Mouse (Mus musculus) heart, embryonic 14.5 days (tissue): Measurements from ENCODE around the gene Klhl28. TPM values are rescaled to one million over a fixed set of nuclear protein-coding genes. Genes with fewer than 3 reads are reported as not detected.
A peak's percentile ranks its signal among the peaks of the same experiment; 100 is the strongest.

Source experiments
- ATAC-seq: fragments of 200-750 bp; cut with Nextera tagmentation; 2 replicates; pipeline ENCODE4 v1.8.0; 2017; ENCODE audit warnings: low read depth, moderate TSS enrichment; ENCODE audit not compliant: insufficient number of reproducible peaks, insufficient read depth, low FRiP score
- H3K27ac ChIP-seq, 2 experiments: fragments of 200-500 bp in 1 of 2; fragments of 300-500 bp in 1 of 2; sonication (generic) in 1 of 2; replicated peaks in 1 of 2; 2 replicates each; pipeline ENCODE4 v1.5.1; 2012 to 2014; ENCODE audit warnings: low read depth in 2 of 2, low read length in 2 of 2, control low read depth in 1 of 2, mild to moderate bottlenecking in 1 of 2, mixed read lengths in 1 of 2; ENCODE audit not compliant: control insufficient read depth in 1 of 2, insufficient read depth in 1 of 2
- H3K27me3 ChIP-seq: fragments of 300-500 bp; sonication (generic); 2 replicates; pipeline ENCODE4 v1.6.1; 2014; ENCODE audit warnings: mild to moderate bottlenecking, low read length, control low read depth; ENCODE audit not compliant: control insufficient read depth, insufficient read depth
- H3K36me3 ChIP-seq: fragments of 300-500 bp; sonication (generic); 2 replicates; pipeline ENCODE4 v1.6.1; 2014; ENCODE audit warnings: mild to moderate bottlenecking, control low read depth, low read length, mixed read lengths; ENCODE audit not compliant: control insufficient read depth, insufficient read depth
- H3K4me1 ChIP-seq, 2 experiments: fragments of 200-500 bp in 1 of 2; fragments of 300-500 bp in 1 of 2; sonication (generic) in 1 of 2; 2 replicates each; pipeline ENCODE4 v1.6.1; 2012 to 2014; ENCODE audit warnings: low read length in 2 of 2, control low read depth in 1 of 2, mixed read lengths in 1 of 2; ENCODE audit not compliant: control insufficient read depth in 2 of 2, insufficient read depth in 2 of 2
- H3K4me2 ChIP-seq: fragments of 300-500 bp; sonication (generic); 2 replicates; pipeline ENCODE4 v1.6.1; 2014; ENCODE audit warnings: mild to moderate bottlenecking, low read length
- H3K4me3 ChIP-seq, 2 experiments: fragments of 200-500 bp in 1 of 2; fragments of 300-500 bp in 1 of 2; sonication (generic) in 1 of 2; 2 replicates each; pipeline ENCODE4 v1.5.1; 2012 to 2014; ENCODE audit warnings: low read length in 2 of 2, mild to moderate bottlenecking in 2 of 2, control low read depth in 1 of 2, low read depth in 1 of 2, moderate library complexity in 1 of 2; ENCODE audit not compliant: control insufficient read depth in 1 of 2, insufficient read depth in 1 of 2
- H3K9ac ChIP-seq: fragments of 300-500 bp; sonication (generic); 2 replicates; pipeline ENCODE4 v1.6.1; 2014; ENCODE audit warnings: mild to moderate bottlenecking, low read length
- H3K9me3 ChIP-seq: fragments of 300-500 bp; sonication (generic); 2 replicates; pipeline ENCODE4 v1.6.1; 2016; ENCODE audit warnings: low read length, control low read depth; ENCODE audit not compliant: control insufficient read depth
- WGBS: fragments of 180-500 bp; shearing (Covaris S2); extraction: QIAGEN DNeasy Blood & Tissue Kit; methylation state at CpG from one replicate; pipeline ENCODE4 v1.1.7; 2014; 5-methylcytosine and 5-hydroxymethylcytosine counted together
- polyA plus RNA-seq: library from polyadenylated mRNA; unstranded; fragments of >200 nt; fragmentation: Nextera tagmentation; extraction: Ambion mirVana; gene quantifications from 2 replicates; pipeline ENCODE4 v1.2.1, GENCODE M21; 2014

Klhl28 gene
- polyA plus RNA-seq, result 13.1 and 13.4 TPM in 2 replicates

DNA sequence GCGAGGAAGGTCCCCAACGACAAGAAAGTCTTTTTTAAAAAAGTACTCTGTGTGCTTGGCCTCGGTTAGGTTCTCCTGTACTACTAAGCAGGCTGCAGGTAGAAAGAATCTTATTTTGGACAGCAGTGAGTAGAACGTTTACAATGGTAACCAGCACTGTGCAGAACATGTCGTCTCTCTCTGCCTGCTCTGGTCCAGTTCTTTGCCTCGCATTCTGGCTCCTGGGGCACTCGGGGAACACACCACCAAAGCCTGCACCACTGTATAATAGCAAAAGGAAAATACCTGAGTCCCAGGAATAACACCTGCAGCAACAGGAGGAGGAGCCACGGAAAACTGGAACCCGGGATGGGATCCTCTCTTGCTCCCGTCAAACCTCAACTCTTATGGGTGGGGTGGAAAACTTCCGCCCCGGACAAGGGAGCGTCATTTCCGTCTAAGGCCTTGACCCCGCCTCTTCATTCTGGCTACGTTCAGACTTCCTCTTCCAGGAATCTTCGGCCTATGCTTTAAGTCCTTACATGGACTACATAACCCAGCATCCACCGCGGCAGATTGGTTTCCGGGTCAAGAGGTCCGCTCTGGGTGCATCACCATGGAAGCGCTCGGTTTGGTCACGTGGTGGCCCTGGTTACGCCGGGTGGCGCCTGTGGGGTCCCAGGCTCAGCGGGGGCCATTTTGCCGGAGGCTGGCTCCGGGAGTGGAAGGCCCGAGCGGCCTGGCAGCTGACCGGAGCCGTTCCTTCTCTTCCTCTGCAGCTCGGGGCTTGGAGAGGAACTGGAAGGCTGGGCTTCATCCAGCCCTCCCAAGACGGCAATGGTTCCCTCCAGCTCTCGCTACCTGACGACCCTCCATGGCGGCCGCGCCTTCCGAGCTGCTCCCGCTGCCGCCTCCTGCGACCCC, at the start of gene Klhl28, which contains the start of gene Togaram1:
TSS of gene Klhl28 (minus strand) at position 411 of the 903 bp plus-strand sequence.
TSS of gene Togaram1 (plus strand) at position 681 of the 903 bp plus-strand sequence.
- peak within 1 kb of the TSS; percentile 94 for H3K9ac ChIP-seq
- H3K4me3 ChIP-seq, result peak within 1 kb of the TSS; percentile 77 to 89
- ATAC-seq, result peak; percentile 99
- WGBS, result under 1% methylated on average over 44 of the region's 45 CpGs
- no peaks in the 10 kb centered on the region for H3K27me3 ChIP-seq
- H3K27ac ChIP-seq, result peak within 1 kb of the TSS; percentile 77 to 93
- peak within 1 kb of the TSS; percentile 84 for H3K4me2 ChIP-seq
- no peaks in the 10 kb centered on the region; the same call in 1 of the 2 replicates for H3K36me3 ChIP-seq
- H3K9me3 ChIP-seq, result no peaks in the 10 kb centered on the region
- peaks cover 0 to 16% of the 10 kb centered on the region in 2 experiments; a peak in 1 of 4 replicates for H3K4me1 ChIP-seq

DNA sequence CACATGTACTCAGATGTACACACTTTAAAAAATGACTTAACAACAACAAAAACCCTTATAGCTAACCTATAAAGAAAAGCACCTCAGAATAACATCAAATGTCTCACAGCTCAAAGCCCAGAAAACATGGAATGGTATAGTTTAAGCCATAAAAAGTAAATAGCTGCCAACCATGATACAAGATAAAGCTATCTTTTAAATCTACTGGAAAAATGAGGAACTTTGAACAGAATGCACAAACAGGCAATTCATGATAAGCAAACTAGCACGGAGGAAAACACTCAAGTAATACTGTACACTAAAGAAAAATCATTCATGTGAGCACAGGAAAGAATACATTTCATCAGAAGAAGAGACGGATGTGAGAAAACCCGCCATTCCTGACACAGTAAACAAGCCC, 42.4 kb upstream of the Klhl28 start:
- H3K27ac ChIP-seq, result no peak overlapping the region
- H3K4me1 ChIP-seq, result no peaks in the 10 kb centered on the region
- no peaks in the 10 kb centered on the region for H3K27me3 ChIP-seq
- H3K9ac ChIP-seq, result no peak overlapping the region
- no peak overlapping the region for H3K4me2 ChIP-seq
- WGBS, result 85% methylated on average over 3 of the region's 3 CpGs
- no peaks in the 10 kb centered on the region for H3K9me3 ChIP-seq
- peaks cover 86% of the 10 kb centered on the region for H3K36me3 ChIP-seq
- no peak for ATAC-seq
- no peak overlapping the region for H3K4me3 ChIP-seq

DNA sequence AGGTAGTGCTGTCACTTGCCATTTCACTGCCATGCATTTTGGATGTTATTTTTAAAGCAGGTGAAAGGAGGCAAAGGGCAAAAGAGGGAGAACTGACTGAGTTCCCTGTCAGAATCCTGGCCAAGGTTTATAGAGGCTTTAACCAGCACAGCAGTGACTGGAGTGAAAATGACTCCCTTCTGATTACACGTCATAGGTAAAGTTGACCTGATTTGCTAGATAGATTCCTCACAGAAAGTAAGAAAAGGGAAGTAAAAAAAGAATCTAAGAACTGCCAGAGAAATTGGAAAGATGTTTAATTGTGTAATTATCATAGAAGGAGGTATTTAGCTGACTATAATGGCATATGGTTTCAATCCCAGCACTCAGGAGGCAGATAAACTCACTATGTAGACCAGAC, 12.2 kb upstream of the Klhl28 start:
- 0 out of 4 replicates have a peak, but pooled peaks cover 0 to 3% of the 10 kb centered on the region in 2 experiments for H3K4me1 ChIP-seq
- no peak overlapping the region for H3K9ac ChIP-seq
- no peak overlapping the region for H3K4me3 ChIP-seq
- 88% methylated on average over 1 of the region's 1 CpGs for WGBS
- no peaks in the 10 kb centered on the region for H3K9me3 ChIP-seq
- H3K36me3 ChIP-seq, result peaks cover 52% of the 10 kb centered on the region
- H3K4me2 ChIP-seq, result no peak overlapping the region
- no peak overlapping the region for H3K27ac ChIP-seq
- no peaks in the 10 kb centered on the region for H3K27me3 ChIP-seq
- no peak for ATAC-seq

DNA sequence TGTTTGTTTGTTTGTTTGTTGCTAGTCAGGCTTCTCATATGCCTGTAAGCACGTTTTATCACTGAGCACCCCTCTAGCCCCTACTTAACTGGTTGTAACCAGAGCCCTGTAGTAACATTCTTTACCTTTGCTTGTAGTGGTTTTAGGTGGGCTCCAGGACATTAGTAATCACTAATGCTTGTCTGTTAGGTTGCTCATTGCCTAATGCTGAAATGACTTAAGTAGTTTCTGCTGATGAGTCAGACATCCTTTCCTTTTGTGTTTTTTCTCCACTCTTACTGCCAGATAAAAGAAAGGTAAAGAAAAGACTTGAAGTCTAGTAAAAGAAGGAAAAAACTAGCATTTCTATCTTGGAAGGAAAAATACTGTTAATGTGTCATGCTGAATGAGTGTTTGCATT, 10.9 kb upstream of the Klhl28 start:
- no peak overlapping the region for H3K4me3 ChIP-seq
- no peaks in the 10 kb centered on the region for H3K27me3 ChIP-seq
- peaks cover 0 to 11% of the 10 kb centered on the region in 2 experiments; a peak in 1 of 4 replicates for H3K4me1 ChIP-seq
- peaks cover 41% of the 10 kb centered on the region for H3K36me3 ChIP-seq
- no peak for ATAC-seq
- H3K4me2 ChIP-seq, result no peak overlapping the region
- no peak overlapping the region for H3K27ac ChIP-seq
- H3K9ac ChIP-seq, result no peak overlapping the region
- H3K9me3 ChIP-seq, result no peaks in the 10 kb centered on the region
- 59% methylated on average over 1 of the region's 1 CpGs for WGBS

DNA sequence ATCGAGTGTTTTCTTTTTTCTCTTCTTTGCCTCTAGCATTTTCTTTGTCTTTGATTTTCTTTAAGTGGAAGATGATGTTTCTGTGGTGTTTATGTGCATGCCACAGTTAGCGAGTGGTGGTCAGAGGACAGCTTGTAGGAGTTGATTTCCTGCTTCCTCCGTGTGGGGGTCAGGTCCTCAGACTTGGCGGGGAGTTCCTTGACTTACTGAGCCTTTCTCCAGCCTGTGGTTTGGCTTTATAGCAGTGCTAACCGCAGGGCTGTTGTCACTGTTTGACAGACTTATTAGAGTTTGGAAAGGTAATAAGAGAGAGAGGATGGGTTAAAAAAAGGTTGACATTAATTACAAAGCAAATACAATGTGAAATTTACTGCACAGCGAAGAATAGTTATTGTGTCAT, 10.2 kb upstream of the Klhl28 start:
- 66% methylated on average over 6 of the region's 6 CpGs for WGBS
- no peak overlapping the region for H3K4me3 ChIP-seq
- ATAC-seq, result no peak

DNA sequence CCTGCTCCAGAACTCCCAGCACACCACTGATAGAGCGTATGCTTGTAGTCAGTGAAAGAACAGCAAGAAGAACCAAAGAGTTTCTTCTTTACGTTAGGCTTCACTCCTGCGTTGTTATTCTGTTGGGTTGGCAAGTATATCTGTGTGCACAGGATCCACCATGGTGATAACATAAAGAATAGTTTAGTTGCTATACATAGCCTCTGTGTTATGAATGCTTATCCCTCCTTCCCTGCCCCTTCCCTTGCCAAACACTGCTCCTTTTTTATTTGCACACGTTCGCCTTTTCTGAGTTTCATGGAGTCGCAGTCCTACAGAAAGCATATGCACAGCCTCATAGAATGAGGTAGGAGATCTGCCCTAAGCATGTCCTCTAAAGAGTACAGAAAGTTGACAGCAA, 6.7 kb upstream of the Klhl28 start:
- Histone ChIP-seq H3K4me1 (peaks cover 0 to 17% of the 10 kb centered on the region in 2 experiments; a peak in 1 of 4 replicates), H3K9me3 (no peaks in the 10 kb centered on the region), H3K27me3 (no peaks in the 10 kb centered on the region), H3K27ac (no peak overlapping the region), H3K4me3 (no peak overlapping the region), H3K4me2 (peak overlapping the region; percentile 34; the same call in 1 of the 2 replicates), H3K36me3 (peaks cover 7% of the 10 kb centered on the region; the same call in 1 of the 2 replicates), H3K9ac (no peak overlapping the region)
- WGBS, result 62% methylated on average over 6 of the region's 6 CpGs
- ATAC-seq, result no peak

More for the DNA sequence above, 10.2 kb upstream of the Klhl28 start:
- Histone ChIP-seq H3K4me1 (peaks cover 0 to 13% of the 10 kb centered on the region in 2 experiments; a peak in 1 of 4 replicates), H3K4me2 (no peak overlapping the region), H3K27me3 (no peaks in the 10 kb centered on the region), H3K27ac (no peak overlapping the region), H3K36me3 (peaks cover 39% of the 10 kb centered on the region), H3K9me3 (no peaks in the 10 kb centered on the region), H3K9ac (no peak overlapping the region)

DNA sequence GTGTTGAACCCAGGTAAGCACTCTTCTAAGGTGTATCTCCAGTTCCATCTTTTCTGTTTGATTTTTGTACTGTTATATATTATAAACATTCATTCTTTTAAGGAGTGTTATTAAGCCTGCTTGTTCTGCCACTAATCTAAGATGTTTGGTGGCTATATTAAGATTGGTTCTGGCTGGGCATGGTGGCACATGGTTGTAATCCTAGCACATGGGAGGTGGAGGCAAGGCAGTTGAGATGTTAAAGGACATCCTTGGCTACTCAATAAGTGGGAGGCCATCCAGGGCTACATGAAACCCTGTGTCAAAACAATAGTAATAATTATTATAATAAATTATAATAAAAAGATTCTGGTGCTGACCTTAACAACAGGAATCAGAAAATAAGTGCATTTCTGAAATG, 6.1 kb upstream of the Klhl28 start:
- Histone ChIP-seq H3K36me3 (peaks cover 4% of the 10 kb centered on the region; the same call in 1 of the 2 replicates), H3K4me1 (peaks cover 0 to 17% of the 10 kb centered on the region in 2 experiments; a peak in 1 of 4 replicates), H3K27ac (no peak overlapping the region), H3K9ac (no peak overlapping the region), H3K4me3 (no peak overlapping the region), H3K4me2 (no peak overlapping the region), H3K27me3 (no peaks in the 10 kb centered on the region), H3K9me3 (no peaks in the 10 kb centered on the region)
- no peak for ATAC-seq
